Mouse (Mus musculus): Measurements from ENCODE around the gene Nr1d1. TPM values are rescaled to one million over a fixed set of nuclear protein-coding genes. Genes with fewer than 3 reads are reported as not detected.

The Nr1d1 gene
- total and polyA plus RNA-seq, 3 experiments = 2.0 to 5.6 TPM; not detected in 1

DNA sequence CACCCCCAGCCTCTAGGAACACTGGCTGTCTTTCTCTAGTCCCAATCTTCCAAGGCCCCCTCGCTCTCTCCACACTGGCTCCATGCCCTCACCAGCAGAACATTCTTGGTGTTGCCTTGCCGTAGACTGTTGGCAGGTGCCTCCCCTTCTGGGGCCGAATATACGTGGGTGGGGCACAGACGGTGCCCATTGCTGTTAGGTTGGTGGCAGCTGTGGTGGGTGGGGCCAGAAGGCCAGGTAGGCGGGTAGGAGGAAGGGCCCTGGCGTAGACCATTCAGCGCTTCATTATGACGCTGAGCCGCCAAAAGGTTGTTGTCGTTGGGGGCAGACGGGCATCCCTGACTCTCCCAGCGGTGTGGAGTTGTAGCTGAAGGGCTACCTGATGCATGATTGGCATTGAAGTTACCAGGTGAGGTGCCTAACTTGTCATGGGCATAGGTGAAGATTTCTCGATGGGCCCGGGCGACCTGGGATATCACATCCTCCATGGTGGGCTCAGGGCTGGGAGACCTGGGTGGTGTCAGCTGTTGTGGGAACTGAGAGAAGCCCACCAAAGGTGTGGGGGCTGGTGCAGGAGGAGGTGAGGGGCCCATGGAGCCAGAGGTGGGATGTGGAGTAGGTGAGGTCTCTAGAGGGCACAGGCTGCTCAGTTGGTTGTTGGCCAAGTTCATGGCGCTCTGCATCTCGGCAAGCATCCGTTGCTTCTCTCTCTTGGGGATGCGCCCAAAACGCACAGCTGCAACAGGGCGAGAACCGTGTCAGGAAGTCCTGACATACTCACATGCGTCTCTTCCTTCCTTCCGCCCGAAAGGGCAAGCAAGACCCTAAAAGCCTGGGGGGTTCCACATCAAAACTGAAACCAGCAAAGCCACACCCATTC lies 4.8 kb downstream of the Nr1d1 start:
- Histone ChIP-seq H3K9ac (ENCODE audit: control insufficient read depth, low read depth, low read length, poor library complexity, severe bottlenecking) (no peak overlapping the region), H3K27ac (ENCODE audit: control insufficient read depth, low read depth, low read length) (no peak overlapping the region), H3K27me3 (ENCODE audit: control insufficient read depth in 1 of 2, insufficient read depth in 2 of 2, low read length in 2 of 2) (no peaks in the 10 kb centered on the region), H3K79me2 (ENCODE audit: control insufficient read depth, insufficient read depth, low read length, poor library complexity) (no peaks in the 10 kb centered on the region; the same call in 1 of the 2 replicates), H3K4me3 (ENCODE audit: control insufficient read depth in 1 of 2, insufficient read depth in 1 of 2, low read depth in 2 of 2, low read length in 2 of 2) (no peak overlapping the region), H3K36me3 (ENCODE audit: control insufficient read depth in 1 of 2, insufficient read depth in 2 of 2, low read length in 2 of 2) (peaks cover 0 to 51% of the 10 kb centered on the region in 2 experiments; a peak in 2 of 4 replicates), H3K4me1 (ENCODE audit: control insufficient read depth in 1 of 2, insufficient read depth in 2 of 2, low read length in 2 of 2) (peaks cover 38 to 66% of the 10 kb centered on the region in 2 experiments), H3K9me3 (replicated peaks; ENCODE audit: insufficient read depth, low read length) (no peaks in the 10 kb centered on the region)
- DNase-seq (ENCODE audit: low read depth, low spot score) = no peak
- TF ChIP-seq POLR2AphosphoS2 (IDR thresholded peaks at IDR 0.05; ENCODE audit: low read length) = 0 out of 2 replicates have a peak, but pooled peaks have one; percentile 8
- no peak for TF ChIP-seq RCOR1 (IDR thresholded peaks at IDR 0.05; ENCODE audit: low read depth, low read length)

DNA sequence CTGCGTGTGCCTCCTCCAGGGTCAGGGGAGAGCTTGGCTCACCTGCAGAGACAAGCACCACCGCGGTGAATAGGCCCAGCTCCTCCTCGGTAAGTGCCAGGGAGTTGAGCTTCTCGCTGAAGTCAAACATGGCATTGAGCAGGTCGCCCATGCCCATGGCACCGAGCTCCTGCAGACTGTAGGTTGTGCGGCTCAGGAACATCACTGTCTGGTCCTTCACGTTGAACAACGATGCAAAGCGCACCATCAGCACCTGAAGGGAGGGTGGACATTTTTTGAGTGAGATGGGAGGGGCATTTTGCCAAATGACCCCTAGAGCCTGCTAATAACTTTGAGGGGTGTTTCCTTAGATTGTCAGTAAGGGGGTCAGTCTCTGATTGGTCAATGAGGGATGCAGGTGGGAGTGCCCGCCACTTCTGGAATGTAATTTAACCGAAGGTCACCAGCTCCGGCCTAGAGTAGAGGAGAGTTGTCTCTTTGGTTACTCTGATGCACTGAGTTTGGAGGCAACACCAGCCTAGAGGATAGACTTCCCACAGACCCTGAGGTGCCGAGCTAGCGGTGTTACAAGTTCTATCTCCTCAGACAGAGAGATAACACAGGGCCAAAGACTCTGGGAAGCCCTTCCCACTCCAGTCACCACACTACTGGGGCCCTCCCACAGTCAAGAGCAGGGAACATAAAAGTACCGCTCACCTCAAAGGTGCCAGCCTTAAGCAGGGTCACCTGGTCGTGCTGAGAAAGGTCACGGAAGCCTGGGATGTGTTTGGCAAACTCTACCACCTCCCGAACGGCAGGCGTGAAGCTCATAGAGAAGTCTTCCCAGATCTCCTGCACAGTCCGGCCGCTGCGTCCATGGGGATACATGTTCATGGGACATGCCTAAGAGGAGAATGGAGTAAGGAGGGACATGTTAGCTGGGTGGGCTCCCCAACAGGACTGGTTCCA lies 5.9 kb downstream of the Nr1d1 start:
- TF ChIP-seq POLR2A (IDR thresholded peaks at IDR 0.05; ENCODE audit: control insufficient read depth in 1 of 2, insufficient read depth in 1 of 2, low read depth in 1 of 2, low read length in 2 of 2, poor library complexity in 1 of 2) (no peak), ZKSCAN1 (IDR thresholded peaks at IDR 0.05; ENCODE audit: low read depth, low read length) (no peak), CHD1 (IDR thresholded peaks at IDR 0.05; ENCODE audit: low read depth, low read length) (no peak), ETS1 (IDR thresholded peaks at IDR 0.05; ENCODE audit: low read depth, low read length) (no peak), HCFC1 (IDR thresholded peaks at IDR 0.05; ENCODE audit: low read depth, low read length) (0 out of 2 replicates have a peak, but pooled peaks have one; percentile 5), EP300 (IDR thresholded peaks at IDR 0.05; ENCODE audit: low read depth in 1 of 2, low read length in 2 of 2) (no peak), MAFK (IDR thresholded peaks at IDR 0.05; ENCODE audit: borderline replicate concordance, low read depth, low read length) (no peak), MAX (IDR thresholded peaks at IDR 0.05; ENCODE audit: low read length) (no peak), MYC (IDR thresholded peaks at IDR 0.05; ENCODE audit: low read depth, low read length) (no peak), MYB (IDR thresholded peaks at IDR 0.05; ENCODE audit: low read depth, low read length) (no peak), GATA1 (IDR thresholded peaks at IDR 0.05; ENCODE audit: low read depth, low read length) (peak; percentile 40; the same call in 1 of the 2 replicates), SIN3A (IDR thresholded peaks at IDR 0.05; ENCODE audit: low read length) (no peak), POLR2AphosphoS2 (IDR thresholded peaks at IDR 0.05; ENCODE audit: low read length) (0 out of 2 replicates have a peak, but pooled peaks have one; percentile 0), E2F4 (IDR thresholded peaks at IDR 0.05; ENCODE audit: borderline replicate concordance, low read depth, low read length) (no peak), UBTF (IDR thresholded peaks at IDR 0.05; ENCODE audit: borderline replicate concordance, insufficient read depth, low read depth, low read length) (no peak), NRF1 (IDR thresholded peaks at IDR 0.05; ENCODE audit: insufficient read depth, low read depth, low read length, poor library complexity, severe bottlenecking) (no peak), ELF1 (IDR thresholded peaks at IDR 0.05; ENCODE audit: low read depth, low read length) (no peak), BHLHE40 (IDR thresholded peaks at IDR 0.05; ENCODE audit: borderline replicate concordance, low read depth, low read length) (0 out of 2 replicates have a peak, but pooled peaks have one; percentile 18), SMC3 (IDR thresholded peaks at IDR 0.05; ENCODE audit: low read depth, low read length) (no peak), CHD2 (IDR thresholded peaks at IDR 0.05; ENCODE audit: low read length) (no peak), TAL1 (IDR thresholded peaks at IDR 0.05; ENCODE audit: low read length) (no peak), TBP (IDR thresholded peaks at IDR 0.05; ENCODE audit: low read depth, low read length) (no peak), POLR2AphosphoS5 (IDR thresholded peaks at IDR 0.05; ENCODE audit: borderline replicate concordance, low read depth, low read length) (no peak), MEF2A (IDR thresholded peaks at IDR 0.05; ENCODE audit: extremely low read depth, insufficient replicate concordance, low read depth, low read length, poor library complexity, severe bottlenecking) (no peak), MAZ (IDR thresholded peaks at IDR 0.05; ENCODE audit: low read depth, low read length) (no peak)
- Histone ChIP-seq H3K9me3 (replicated peaks; ENCODE audit: insufficient read depth, low read length) (no peaks in the 10 kb centered on the region), H3K36me3 (ENCODE audit: control insufficient read depth in 1 of 2, insufficient read depth in 2 of 2, low read length in 2 of 2) (peaks cover 0 to 51% of the 10 kb centered on the region in 2 experiments; a peak in 2 of 4 replicates), H3K9ac (ENCODE audit: control insufficient read depth, low read depth, low read length, poor library complexity, severe bottlenecking) (peak overlapping the region; percentile 43), H3K4me1 (ENCODE audit: control insufficient read depth in 1 of 2, insufficient read depth in 2 of 2, low read length in 2 of 2) (peaks cover 38 to 60% of the 10 kb centered on the region in 2 experiments), H3K79me2 (ENCODE audit: control insufficient read depth, insufficient read depth, low read length, poor library complexity) (no peaks in the 10 kb centered on the region; the same call in 1 of the 2 replicates), H3K27me3 (ENCODE audit: control insufficient read depth in 1 of 2, insufficient read depth in 2 of 2, low read length in 2 of 2) (no peaks in the 10 kb centered on the region), H3K27ac (ENCODE audit: control insufficient read depth, low read depth, low read length) (peak overlapping the region; percentile 59), H3K4me3 (ENCODE audit: control insufficient read depth in 1 of 2, insufficient read depth in 1 of 2, low read depth in 2 of 2, low read length in 2 of 2) (no peak overlapping the region)
- peak; percentile 28 for DNase-seq (ENCODE audit: low read depth, low spot score)

Data from MEL (cell line).